Mouse (Mus musculus): ENCODE measurements around the gene Rhox4f. TPM values are rescaled to one million over a fixed set of nuclear protein-coding genes. Genes with fewer than 3 reads are reported as not detected.
"Not testable (repeated sequence)": the region's sequence is repeated elsewhere in the genome, so short reads cannot be mapped to it uniquely, and the experiment has no call there.

Rhox4f gene
- not detected for total RNA-seq (2021)
- long read RNA-seq, experiment 1 = 0 reads
- long read RNA-seq, experiment 2 = 0 reads

DNA sequence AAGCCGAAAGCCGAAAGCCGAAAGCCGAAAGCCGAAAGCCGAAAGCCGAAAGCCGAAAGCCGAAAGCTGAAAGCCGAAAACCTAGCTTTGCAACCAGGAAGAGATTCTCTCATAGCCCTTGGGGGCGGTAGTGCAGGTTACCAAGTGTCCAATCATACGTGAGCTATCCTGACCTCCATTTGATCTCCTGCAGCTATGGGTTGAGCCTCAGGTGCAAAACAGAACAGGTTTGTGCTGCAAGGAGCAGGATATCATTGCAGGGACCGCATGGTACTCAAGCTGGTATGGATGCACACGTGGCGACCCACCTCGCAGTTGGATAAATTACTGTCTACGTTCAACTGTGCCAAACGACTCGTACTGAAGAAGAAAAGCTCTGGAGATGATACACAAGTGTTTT, at the start of gene Rhox4f:
Rhox4f (minus strand) TSS at position 101 of the 400 bp plus-strand sequence.
- H3K4me3 ChIP-seq; H3K27ac ChIP-seq; DNase-seq (ENCODE audit: low spot score in 2 of 2): not testable (repeated sequence)

GRCm38 (mm10) chrX:37651227-37651626, 43.7 kb upstream of the Rhox4f start, which contains the start of gene Rhox4g:
Gene Rhox4g (minus strand): TSS chrX:37651327.
- H3K27ac ChIP-seq; DNase-seq (ENCODE audit: low spot score in 2 of 2); H3K4me3 ChIP-seq: not testable (repeated sequence)

DNA sequence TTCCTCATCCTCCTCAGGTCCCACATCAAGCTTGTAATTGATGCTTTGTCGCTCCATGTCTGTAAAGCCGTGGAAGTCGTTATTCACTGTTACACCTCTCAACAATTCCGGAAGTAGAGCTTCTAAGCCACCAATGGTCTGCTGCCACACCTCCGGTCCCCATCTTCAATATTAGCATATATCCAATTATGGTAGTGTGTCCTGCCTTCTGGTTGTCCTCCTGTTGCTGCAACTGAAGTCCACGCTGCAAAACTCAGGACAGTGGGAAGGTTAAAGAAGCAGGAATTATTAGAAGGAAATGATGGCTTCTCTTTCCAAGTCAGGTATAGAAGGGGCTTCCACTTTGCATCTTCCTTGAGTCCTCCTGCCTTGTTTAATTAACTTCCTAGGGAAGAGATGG, 35.9 kb upstream of the Rhox4f start, which contains the start of gene Rhox2g:
Rhox2g (minus strand) TSS at position 101 of the 400 bp plus-strand sequence.
- H3K4me3 ChIP-seq; H3K27ac ChIP-seq; DNase-seq (ENCODE audit: low spot score in 2 of 2): not testable (repeated sequence)

- not testable (repeated sequence) for H3K27ac ChIP-seq; H3K4me3 ChIP-seq; DNase-seq (ENCODE audit: low spot score in 2 of 2)
Measured at GRCm38 (mm10) chrX:37628512-37628911, 21.0 kb upstream of the Rhox4f start, which contains the start of gene Rhox3g. Gene Rhox3g (minus strand): TSS chrX:37628612.

DNA sequence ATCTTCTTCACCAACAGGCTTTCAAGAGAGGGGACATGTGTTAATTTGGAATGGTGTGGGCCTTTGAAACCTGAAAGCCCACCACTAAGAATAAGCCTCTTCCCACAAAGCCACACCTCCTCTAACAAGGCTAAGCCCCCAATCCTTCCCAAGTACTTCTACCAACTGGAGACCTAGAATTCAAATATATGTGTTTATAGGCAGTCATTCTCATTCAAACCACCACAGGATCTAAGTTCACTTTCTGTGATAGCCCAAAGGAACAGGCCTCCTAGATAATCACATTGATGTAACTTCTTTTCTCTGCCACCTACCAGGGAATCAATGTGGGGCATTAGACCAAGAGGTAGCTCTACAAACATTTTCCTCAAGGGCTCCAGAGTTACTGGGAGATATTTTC, 26.8 kb downstream of the Rhox4f start, which contains the start of gene Rhox3f:
Rhox3f (plus strand) TSS at position 301 of the 400 bp plus-strand sequence.
- H3K4me3 ChIP-seq; DNase-seq (ENCODE audit: low spot score in 2 of 2); H3K27ac ChIP-seq: not testable (repeated sequence)

DNA sequence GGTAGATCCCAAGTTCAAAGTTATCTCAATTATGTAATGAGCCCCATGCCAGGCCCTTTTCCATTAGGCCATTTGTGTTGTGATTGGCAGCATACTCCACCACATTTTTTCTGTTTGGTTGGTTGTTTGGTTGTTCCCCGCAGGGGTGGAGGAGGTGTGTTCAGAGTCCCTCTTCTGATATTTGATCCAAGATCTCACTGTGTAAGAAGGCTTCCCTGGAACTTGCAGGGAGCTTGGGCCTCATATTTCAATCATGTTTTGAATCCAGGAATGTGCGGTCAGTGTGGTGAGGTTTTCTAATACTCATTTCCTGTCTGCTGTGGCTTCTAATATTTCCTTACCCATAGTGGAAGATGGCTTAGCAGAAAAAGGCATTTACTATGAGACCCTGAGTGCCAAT, 34.9 kb downstream of the Rhox4f start:
- H3K4me3 ChIP-seq; DNase-seq (ENCODE audit: low spot score in 2 of 2): not testable (repeated sequence)

DNA sequence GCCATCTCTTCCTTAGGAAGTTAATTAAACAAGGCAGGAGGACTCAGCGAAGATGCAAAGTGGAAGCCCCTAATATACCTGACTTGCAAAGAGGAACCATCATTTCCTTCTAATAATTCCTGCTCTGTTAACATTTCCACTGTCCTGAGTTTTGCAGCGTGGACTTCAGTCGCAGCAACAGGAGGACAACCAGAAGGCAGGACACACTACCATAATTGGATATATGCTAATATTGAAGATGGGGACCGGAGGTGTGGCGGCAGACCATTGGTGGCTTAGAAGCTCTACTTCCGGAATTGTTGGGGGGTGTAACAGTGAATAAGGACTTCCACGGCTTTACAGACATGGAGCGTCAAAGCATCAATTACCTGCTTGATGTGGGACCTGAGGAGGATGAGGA, 36.4 kb downstream of the Rhox4f start, which contains the start of gene Rhox2f:
Rhox2f (plus strand) TSS at position 301 of the 400 bp plus-strand sequence.
- DNase-seq (ENCODE audit: low spot score in 2 of 2) = not testable (repeated sequence)

More for the DNA sequence above, 34.9 kb downstream of the Rhox4f start:
- not testable (repeated sequence) for H3K27ac ChIP-seq

GRCm38 (mm10) chrX:37557112-37557511, 50.4 kb downstream of the Rhox4f start, which contains the start of gene Rhox4e:
Gene Rhox4e (plus strand): TSS chrX:37557412.
- not testable (repeated sequence) for H3K27ac ChIP-seq; DNase-seq (ENCODE audit: low spot score in 2 of 2); H3K4me3 ChIP-seq

More for the DNA sequence above, 36.4 kb downstream of the Rhox4f start, which contains the start of gene Rhox2f:
- not testable (repeated sequence) for H3K27ac ChIP-seq, H3K4me3 ChIP-seq

Other genes starting within 250 kb of the Rhox4f start
- not detected for gene Rhox3a2, start 227.7 kb downstream of the Rhox4f start, total RNA-seq (2021)
- gene Rhox4a2, start 216.9 kb downstream of the Rhox4f start, total RNA-seq (2021) = not detected
- gene Rhox2b, start 195.6 kb downstream of the Rhox4f start, total RNA-seq (2021) = not detected
- not detected for gene Rhox4b, start 175.2 kb downstream of the Rhox4f start, total RNA-seq (2021)
- gene Rhox2c, start 154.0 kb downstream of the Rhox4f start, total RNA-seq (2021) = not detected
- gene Rhox3c, start 149.1 kb downstream of the Rhox4f start, total RNA-seq (2021) = not detected
- gene Rhox4c, start 127.4 kb downstream of the Rhox4f start, total RNA-seq (2021) = not detected
- not detected for gene Rhox2d, start 114.3 kb downstream of the Rhox4f start, total RNA-seq (2021)
- gene Rhox4d, start 93.3 kb downstream of the Rhox4f start, total RNA-seq (2021) = not detected
- not detected for gene Rhox2e, start 77.3 kb downstream of the Rhox4f start, total RNA-seq (2021)
- gene Rhox3e, start 65.7 kb downstream of the Rhox4f start, total RNA-seq (2021) = not detected
- not detected for gene Rhox4e, start 50.3 kb downstream of the Rhox4f start, total RNA-seq (2021)
- gene Rhox2f, start 36.3 kb downstream of the Rhox4f start, total RNA-seq (2021) = not detected
- gene Rhox3f, start 26.7 kb downstream of the Rhox4f start, total RNA-seq (2021) = not detected
- gene Rhox3g, start 20.9 kb upstream of the Rhox4f start, total RNA-seq (2021) = not detected
- not detected for gene Rhox2g, start 35.8 kb upstream of the Rhox4f start, total RNA-seq (2021)
- gene Rhox4g, start 43.6 kb upstream of the Rhox4f start, total RNA-seq (2021) = not detected
- not detected for gene Rhox3h, start 61.1 kb upstream of the Rhox4f start, total RNA-seq (2021)
- not detected for gene Rhox2h, start 65.6 kb upstream of the Rhox4f start, total RNA-seq (2021)
- gene Rhox5, start 197.1 kb upstream of the Rhox4f start, total RNA-seq (2021) = not detected
- not detected for gene Rhox6, start 219.2 kb upstream of the Rhox4f start, total RNA-seq (2021)
- not detected for gene Rhox7a, start 224.0 kb upstream of the Rhox4f start, total RNA-seq (2021)

Data from layer of hippocampus, adult 2 months (tissue).